In the genomic region with DNA sequence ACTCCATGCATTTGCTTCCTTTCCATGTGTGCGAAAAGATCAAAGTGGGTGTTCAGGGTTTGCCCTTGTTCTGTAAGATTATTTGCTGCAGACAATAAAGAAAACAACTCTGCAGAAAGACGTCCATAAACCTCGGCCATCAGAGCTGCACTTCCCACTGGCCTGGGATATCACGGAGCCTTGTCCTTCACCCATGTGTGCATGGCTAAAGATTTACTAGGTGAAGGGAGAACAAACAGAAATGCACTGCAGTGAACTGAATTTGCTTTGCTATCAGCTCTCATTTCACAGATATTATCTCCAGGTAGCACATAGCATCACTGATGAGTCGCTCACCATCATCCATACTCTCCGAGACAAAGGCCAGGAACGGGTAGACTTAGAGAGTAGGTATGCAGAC, we compare ENCODE assay signal across 22 mouse cellular contexts.
DNase-seq lines count a peak whose midpoint lies in the region; ATAC-seq and TF ChIP-seq lines count a peak whose summit lies in the region.
"Had no signal": no experiment of that assay in that cellular context is flagged by ENCODE, and none has a peak within 500 bp of the region (broad histone marks: within the 10 kb centered on the region; RNA-seq: fewer than 3 reads in every experiment).

No protein-coding gene starts in this region.

- no peaks in the 10 kb centered on the region for H3K27me3 ChIP-seq in intestine, embryonic 15.5 days (replicated peaks)
- H3K27me3 ChIP-seq in intestine, postnatal 0 days (replicated peaks; ENCODE audit: control insufficient read depth, insufficient read depth, low read length) = no peaks in the 10 kb centered on the region
- no peaks in the 10 kb centered on the region for H3K27me3 ChIP-seq in liver, embryonic 11.5 days (replicated peaks; ENCODE audit: control insufficient read depth, insufficient read depth, low read length)
- no peaks in the 10 kb centered on the region for H3K27me3 ChIP-seq in liver, embryonic 16.5 days (ENCODE audit: control insufficient read depth, insufficient read depth, low read depth, low read length)
- H3K27me3 ChIP-seq in liver, postnatal 0 days (ENCODE audit: insufficient read depth, low read length) = no peaks in the 10 kb centered on the region
- H3K27me3 ChIP-seq in intestine, embryonic 16.5 days (replicated peaks; ENCODE audit: control insufficient read depth, insufficient read depth, low read length) = no peaks in the 10 kb centered on the region
- H3K27me3 ChIP-seq: CH12.LX had no signal

- no peak for TF ChIP-seq EP300 in liver, postnatal 0 days (IDR thresholded peaks at IDR 0.05; ENCODE audit: low read depth)

- no peaks in the 10 kb centered on the region for H3K4me1 ChIP-seq in intestine, embryonic 15.5 days (replicated peaks)
- no peaks in the 10 kb centered on the region for H3K4me1 ChIP-seq in intestine, postnatal 0 days (replicated peaks; ENCODE audit: control insufficient read depth, insufficient read depth, low read length)
- H3K4me1 ChIP-seq in liver, embryonic 11.5 days (replicated peaks; ENCODE audit: control insufficient read depth, insufficient read depth, low read length) = no peaks in the 10 kb centered on the region
- H3K4me1 ChIP-seq in liver, embryonic 16.5 days (ENCODE audit: control insufficient read depth, low read depth, low read length) = no peaks in the 10 kb centered on the region
- H3K4me1 ChIP-seq in liver, postnatal 0 days (ENCODE audit: insufficient read depth) = no peaks in the 10 kb centered on the region
- no peaks in the 10 kb centered on the region for H3K4me1 ChIP-seq in intestine, embryonic 16.5 days (ENCODE audit: control insufficient read depth, insufficient read depth, low read length)

- no peak overlapping the region for H3K9ac ChIP-seq in intestine, embryonic 15.5 days
- no peak overlapping the region for H3K9ac ChIP-seq in intestine, postnatal 0 days (ENCODE audit: low read depth, low read length)
- H3K9ac ChIP-seq in liver, embryonic 11.5 days (ENCODE audit: low read depth, low read length) = no peak overlapping the region
- H3K9ac ChIP-seq in liver, embryonic 16.5 days (ENCODE audit: low read depth, low read length) = no peak overlapping the region
- H3K9ac ChIP-seq in liver, postnatal 0 days (replicated peaks) = no peak overlapping the region
- H3K9ac ChIP-seq in intestine, embryonic 16.5 days (ENCODE audit: low read depth, low read length) = no peak overlapping the region

- no peak for DNase-seq in liver, embryonic 11.5 days (ENCODE audit: low spot score)
- DNase-seq in liver = no peak
- no peak for DNase-seq in liver, postnatal 0 days
- no peak for DNase-seq in gastrocnemius, postnatal 10 days
- DNase-seq: adrenal gland, adult 2 months; adrenal gland, adult 8-10 months; adrenal gland, postnatal 10 days; adrenal gland, postnatal 14 days; adrenal gland, postnatal 25 days; adrenal gland, postnatal 36 days; B cell, adult 2 months; cerebellum, adult 11 months; cerebellum, adult 11-12 months had no signal

- H3K36me3 ChIP-seq in intestine, embryonic 15.5 days = no peaks in the 10 kb centered on the region
- no peaks in the 10 kb centered on the region for H3K36me3 ChIP-seq in intestine, postnatal 0 days (ENCODE audit: control insufficient read depth, insufficient read depth)
- no peaks in the 10 kb centered on the region for H3K36me3 ChIP-seq in liver, embryonic 11.5 days (ENCODE audit: control insufficient read depth, insufficient read depth, low read length)
- H3K36me3 ChIP-seq in liver, embryonic 16.5 days (ENCODE audit: control insufficient read depth, insufficient read depth) = no peaks in the 10 kb centered on the region
- H3K36me3 ChIP-seq in liver, postnatal 0 days (replicated peaks; ENCODE audit: insufficient read depth, low read length) = no peaks in the 10 kb centered on the region
- no peaks in the 10 kb centered on the region for H3K36me3 ChIP-seq in intestine, embryonic 16.5 days (ENCODE audit: control insufficient read depth, insufficient read depth, low read length)
- H3K36me3 ChIP-seq: G1E had no signal

- no peaks in the 10 kb centered on the region for H3K9me3 ChIP-seq in intestine, embryonic 15.5 days
- H3K9me3 ChIP-seq in intestine, postnatal 0 days (ENCODE audit: control insufficient read depth) = no peaks in the 10 kb centered on the region
- no peaks in the 10 kb centered on the region for H3K9me3 ChIP-seq in liver, embryonic 11.5 days (ENCODE audit: control insufficient read depth, low read length)
- H3K9me3 ChIP-seq in liver, embryonic 16.5 days (replicated peaks; ENCODE audit: control insufficient read depth, low read length) = no peaks in the 10 kb centered on the region
- H3K9me3 ChIP-seq in liver, postnatal 0 days (ENCODE audit: low read length) = no peaks in the 10 kb centered on the region
- no peaks in the 10 kb centered on the region for H3K9me3 ChIP-seq in intestine, embryonic 16.5 days (ENCODE audit: control insufficient read depth, low read length)
- H3K9me3 ChIP-seq: G1E had no signal

- no peak overlapping the region for H3K4me3 ChIP-seq in intestine, embryonic 15.5 days (replicated peaks)
- no peak overlapping the region for H3K4me3 ChIP-seq in intestine, postnatal 0 days (ENCODE audit: low read depth, low read length)
- H3K4me3 ChIP-seq in liver, embryonic 11.5 days (ENCODE audit: low read depth, low read length) = no peak overlapping the region
- no peak overlapping the region for H3K4me3 ChIP-seq in liver, embryonic 16.5 days (ENCODE audit: low read depth, low read length)
- H3K4me3 ChIP-seq in liver, postnatal 0 days (ENCODE audit: low read depth, low read length) = no peak overlapping the region
- H3K4me3 ChIP-seq in intestine, embryonic 16.5 days (ENCODE audit: low read length) = no peak overlapping the region

- peak; percentile 63 for ATAC-seq in intestine, embryonic 15.5 days
- ATAC-seq in intestine, postnatal 0 days = no peak
- ATAC-seq in liver, embryonic 11.5 days (replicated peaks; ENCODE audit: low FRiP score) = peak; percentile 26; the same call in 1 of the 2 replicates
- ATAC-seq in liver, embryonic 16.5 days (ENCODE audit: low read depth) = 0 out of 2 replicates have a peak, but pooled peaks have one; percentile 45
- ATAC-seq in liver, postnatal 0 days = no peak
- peak; percentile 50; the same call in 1 of the 2 replicates for ATAC-seq in intestine, embryonic 16.5 days
- ATAC-seq: activated CD4-positive, CD25-positive, alpha-beta regulatory T cell, adult 4 months; CD4-positive, CD25-positive, alpha-beta regulatory T cell, adult 4 months; Patski had no signal

- no peak overlapping the region for H3K27ac ChIP-seq in intestine, embryonic 15.5 days
- H3K27ac ChIP-seq in intestine, postnatal 0 days (ENCODE audit: low read depth, low read length) = no peak overlapping the region
- H3K27ac ChIP-seq in liver, embryonic 11.5 days (ENCODE audit: low read depth, low read length) = no peak overlapping the region
- H3K27ac ChIP-seq in liver, embryonic 16.5 days (ENCODE audit: low read length) = no peak overlapping the region
- no peak overlapping the region for H3K27ac ChIP-seq in liver, postnatal 0 days (ENCODE audit: low read depth)
- H3K27ac ChIP-seq in intestine, embryonic 16.5 days (ENCODE audit: low read length) = no peak overlapping the region

- WGBS in intestine, embryonic 15.5 days = 58% methylated on average over 7 of the region's 7 CpGs
- WGBS in intestine, postnatal 0 days = 36% methylated on average over 7 of the region's 7 CpGs
- WGBS in liver, embryonic 11.5 days = 68% methylated on average over 7 of the region's 7 CpGs
- WGBS in liver, embryonic 16.5 days (ENCODE audit: insufficient replicate concordance) = 53% methylated on average over 7 of the region's 7 CpGs
- 50% methylated on average over 7 of the region's 7 CpGs for WGBS in liver, postnatal 0 days (ENCODE audit: insufficient replicate concordance)
- WGBS in intestine, embryonic 16.5 days = 58% methylated on average over 7 of the region's 7 CpGs

- TF ChIP-seq CTCF in intestine, postnatal 0 days (IDR thresholded peaks at IDR 0.05; ENCODE audit: low read depth) = no peak
- no peak for TF ChIP-seq CTCF in liver, postnatal 0 days (IDR thresholded peaks at IDR 0.05; ENCODE audit: low read depth)

- no peak overlapping the region for H3K4me2 ChIP-seq in intestine, embryonic 15.5 days (replicated peaks)
- H3K4me2 ChIP-seq in intestine, postnatal 0 days (replicated peaks; ENCODE audit: low read depth) = no peak overlapping the region
- no peak overlapping the region for H3K4me2 ChIP-seq in liver, embryonic 11.5 days
- H3K4me2 ChIP-seq in liver, embryonic 16.5 days (ENCODE audit: low read depth, low read length) = no peak overlapping the region
- no peak overlapping the region for H3K4me2 ChIP-seq in liver, postnatal 0 days (ENCODE audit: low read depth, low read length)
- no peak overlapping the region for H3K4me2 ChIP-seq in intestine, embryonic 16.5 days (ENCODE audit: low read depth, low read length)

Comparison
In these comparisons a context has a peak if more than half of its experiments do, and no peak if none do; other contexts are left out.
1. ATAC-seq: peak in intestine, embryonic 15.5 days (single experiment), liver, embryonic 11.5 days (single experiment), liver, embryonic 16.5 days (single experiment) and intestine, embryonic 16.5 days (single experiment); none in intestine, postnatal 0 days (single experiment) and liver, postnatal 0 days (single experiment).